Mouse (Mus musculus): Measurements from ENCODE around the gene Plbd2. TPM values are rescaled to one million over a fixed set of nuclear protein-coding genes. Genes with fewer than 3 reads are reported as not detected.

The Plbd2 gene
- polyA plus RNA-seq, 1 experiment = 35.6 TPM

DNA sequence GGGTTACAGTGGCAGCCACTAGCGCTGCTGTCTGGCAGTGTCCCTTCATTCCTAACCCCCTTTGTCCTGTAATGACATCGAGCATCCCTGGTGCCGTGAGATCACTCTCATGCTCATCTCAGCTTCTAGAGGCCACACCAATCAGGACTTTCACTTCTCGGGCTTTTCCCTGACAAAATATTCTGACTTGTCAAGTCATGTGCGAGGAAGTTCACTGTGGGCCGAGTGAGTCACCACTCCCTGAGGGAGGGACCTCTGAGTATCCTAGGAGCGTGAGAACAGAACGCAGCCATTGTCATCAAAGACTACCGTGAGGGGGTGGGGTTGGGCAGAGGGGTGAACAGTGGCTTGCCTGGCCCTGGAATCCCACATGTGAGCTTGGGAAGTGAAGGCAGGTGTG lies 14.1 kb upstream of the Plbd2 start:
- H3K36me3 ChIP-seq (ENCODE audit: control insufficient read depth, insufficient read depth, low read length) = peaks cover 6% of the 10 kb centered on the region; the same call in 1 of the 2 replicates
- H3K27ac ChIP-seq (ENCODE audit: insufficient read depth, low read length) = peak overlapping the region; percentile 63
- WGBS = 65% methylated on average over 9 of the region's 9 CpGs
- H3K27me3 ChIP-seq (ENCODE audit: control insufficient read depth, insufficient read depth, low read length) = no peaks in the 10 kb centered on the region
- H3K4me3 ChIP-seq (ENCODE audit: extremely low read depth, insufficient read depth, insufficient read length) = no peak overlapping the region
- no peaks in the 10 kb centered on the region; the same call in 1 of the 2 replicates for H3K4me1 ChIP-seq (ENCODE audit: control insufficient read depth, insufficient read depth, insufficient read length)
- DNase-seq (ENCODE audit: low read depth in 1 of 2, low spot score in 2 of 2) = no peak
- TF ChIP-seq CTCF (IDR thresholded peaks at IDR 0.05; ENCODE audit: extremely low read depth, insufficient read depth, insufficient read length, insufficient replicate concordance) = no peak
- TF ChIP-seq POLR2A (IDR thresholded peaks at IDR 0.05; ENCODE audit: low read depth, low read length) = no peak

DNA sequence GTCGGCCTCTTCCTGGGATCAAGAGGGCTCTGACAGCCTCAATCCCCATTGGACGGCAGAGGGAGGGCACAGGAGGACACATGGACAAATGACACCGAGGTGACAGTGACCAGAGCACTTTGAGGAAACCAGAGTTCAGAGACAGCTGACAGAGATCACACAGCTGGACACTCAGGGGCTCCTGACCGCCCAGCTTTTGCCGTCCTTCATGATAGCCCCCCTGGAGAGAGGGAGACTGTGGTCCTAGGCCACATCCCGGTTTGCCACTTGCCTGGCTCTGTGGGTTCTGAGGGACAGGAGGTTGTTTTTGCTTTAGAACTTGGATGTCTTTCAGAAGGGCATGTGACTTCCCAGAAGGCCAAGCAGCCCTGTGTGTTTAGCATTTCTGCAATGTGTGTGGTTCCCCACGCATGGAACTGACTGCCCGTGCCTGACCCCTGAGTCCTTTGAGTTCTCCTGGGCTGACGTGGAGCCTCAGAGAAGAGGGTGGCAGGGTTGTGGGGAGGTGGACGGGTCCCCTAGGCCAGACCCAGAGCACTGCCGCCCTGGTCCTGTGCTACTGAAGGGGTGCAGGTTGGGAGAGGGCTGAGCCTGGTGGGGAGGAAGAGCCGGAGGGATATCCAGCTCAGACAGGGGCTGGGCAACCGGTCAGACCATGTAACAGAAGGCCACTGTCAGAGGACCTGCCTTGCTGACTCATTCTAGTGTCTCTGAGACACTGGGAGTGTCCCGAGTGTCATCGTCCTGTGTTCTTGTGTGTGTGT lies 13.0 kb upstream of the Plbd2 start:
- Histone ChIP-seq H3K27me3 (ENCODE audit: control insufficient read depth, insufficient read depth, low read length) (no peaks in the 10 kb centered on the region), H3K27ac (ENCODE audit: insufficient read depth, low read length) (peak overlapping the region; percentile 63), H3K36me3 (ENCODE audit: control insufficient read depth, insufficient read depth, low read length) (peaks cover 3% of the 10 kb centered on the region; the same call in 1 of the 2 replicates), H3K4me1 (ENCODE audit: control insufficient read depth, insufficient read depth, insufficient read length) (peaks cover 4% of the 10 kb centered on the region; the same call in 1 of the 2 replicates), H3K4me3 (ENCODE audit: extremely low read depth, insufficient read depth, insufficient read length) (no peak overlapping the region)
- WGBS = 75% methylated on average over 15 of the region's 15 CpGs
- DNase-seq (ENCODE audit: low read depth in 1 of 2, low spot score in 2 of 2) = no peak
- TF ChIP-seq POLR2A (IDR thresholded peaks at IDR 0.05; ENCODE audit: low read depth, low read length) (no peak), CTCF (IDR thresholded peaks at IDR 0.05; ENCODE audit: extremely low read depth, insufficient read depth, insufficient read length, insufficient replicate concordance) (no peak)

DNA sequence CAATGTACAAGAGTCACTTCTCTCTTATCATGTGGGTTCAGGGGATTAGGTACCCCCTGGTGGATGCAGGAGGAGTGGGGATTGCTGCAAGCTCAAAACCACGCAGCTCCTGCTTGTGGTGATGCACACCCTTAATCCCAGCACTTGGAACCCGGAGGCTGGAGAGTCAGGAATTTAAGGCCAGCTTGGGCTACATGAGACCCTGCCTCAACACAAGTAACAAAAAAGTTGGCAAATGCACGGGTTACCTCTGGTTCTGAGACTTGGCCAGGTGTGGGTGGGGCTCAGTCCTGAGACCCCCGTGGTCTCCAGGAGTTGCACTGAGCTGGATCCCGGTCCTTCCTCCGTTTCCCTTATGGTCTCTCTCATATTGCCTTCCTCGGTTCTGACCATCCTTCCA lies 12.0 kb upstream of the Plbd2 start:
- no peaks in the 10 kb centered on the region for H3K27me3 ChIP-seq (ENCODE audit: control insufficient read depth, insufficient read depth, low read length)
- no peak for DNase-seq (ENCODE audit: low read depth in 1 of 2, low spot score in 2 of 2)
- TF ChIP-seq CTCF (IDR thresholded peaks at IDR 0.05; ENCODE audit: extremely low read depth, insufficient read depth, insufficient read length, insufficient replicate concordance) (no peak), POLR2A (IDR thresholded peaks at IDR 0.05; ENCODE audit: low read depth, low read length) (no peak)
- no peak overlapping the region for H3K4me3 ChIP-seq (ENCODE audit: extremely low read depth, insufficient read depth, insufficient read length)
- peaks cover 4% of the 10 kb centered on the region; the same call in 1 of the 2 replicates for H3K4me1 ChIP-seq (ENCODE audit: control insufficient read depth, insufficient read depth, insufficient read length)
- 85% methylated on average over 7 of the region's 7 CpGs for WGBS
- peaks cover 3% of the 10 kb centered on the region; the same call in 1 of the 2 replicates for H3K36me3 ChIP-seq (ENCODE audit: control insufficient read depth, insufficient read depth, low read length)
- peak overlapping the region; percentile 39; the same call in 1 of the 2 replicates for H3K27ac ChIP-seq (ENCODE audit: insufficient read depth, low read length)

DNA sequence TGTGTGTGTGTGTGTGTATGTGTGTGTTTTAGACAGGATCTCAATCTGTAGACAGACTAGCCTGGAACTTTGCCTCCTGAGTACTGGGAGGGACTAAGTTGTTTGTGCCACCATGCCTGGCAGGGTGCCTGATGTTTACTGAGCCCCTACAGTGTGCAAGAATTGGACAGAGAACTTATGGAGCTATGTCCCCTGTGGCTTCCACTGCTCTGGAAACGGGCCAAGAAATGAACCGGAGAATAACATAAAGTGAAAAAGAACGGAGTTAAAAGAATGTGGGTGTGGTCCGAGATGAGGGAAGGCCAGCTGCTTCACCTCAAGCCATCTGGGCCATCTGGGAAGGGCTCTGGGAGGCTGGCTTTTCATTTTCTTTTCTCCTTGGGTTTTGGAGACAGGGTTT lies 11.3 kb upstream of the Plbd2 start:
- 68% methylated on average over 4 of the region's 4 CpGs for WGBS
- Histone ChIP-seq H3K27me3 (ENCODE audit: control insufficient read depth, insufficient read depth, low read length) (no peaks in the 10 kb centered on the region), H3K36me3 (ENCODE audit: control insufficient read depth, insufficient read depth, low read length) (no peaks in the 10 kb centered on the region; the same call in 1 of the 2 replicates), H3K4me1 (ENCODE audit: control insufficient read depth, insufficient read depth, insufficient read length) (peaks cover 4% of the 10 kb centered on the region; the same call in 1 of the 2 replicates), H3K27ac (ENCODE audit: insufficient read depth, low read length) (peak overlapping the region; percentile 46), H3K4me3 (ENCODE audit: extremely low read depth, insufficient read depth, insufficient read length) (no peak overlapping the region)
- no peak for DNase-seq (ENCODE audit: low read depth in 1 of 2, low spot score in 2 of 2)
- TF ChIP-seq POLR2A (IDR thresholded peaks at IDR 0.05; ENCODE audit: low read depth, low read length) = no peak
- no peak for TF ChIP-seq CTCF (IDR thresholded peaks at IDR 0.05; ENCODE audit: extremely low read depth, insufficient read depth, insufficient read length, insufficient replicate concordance)

DNA sequence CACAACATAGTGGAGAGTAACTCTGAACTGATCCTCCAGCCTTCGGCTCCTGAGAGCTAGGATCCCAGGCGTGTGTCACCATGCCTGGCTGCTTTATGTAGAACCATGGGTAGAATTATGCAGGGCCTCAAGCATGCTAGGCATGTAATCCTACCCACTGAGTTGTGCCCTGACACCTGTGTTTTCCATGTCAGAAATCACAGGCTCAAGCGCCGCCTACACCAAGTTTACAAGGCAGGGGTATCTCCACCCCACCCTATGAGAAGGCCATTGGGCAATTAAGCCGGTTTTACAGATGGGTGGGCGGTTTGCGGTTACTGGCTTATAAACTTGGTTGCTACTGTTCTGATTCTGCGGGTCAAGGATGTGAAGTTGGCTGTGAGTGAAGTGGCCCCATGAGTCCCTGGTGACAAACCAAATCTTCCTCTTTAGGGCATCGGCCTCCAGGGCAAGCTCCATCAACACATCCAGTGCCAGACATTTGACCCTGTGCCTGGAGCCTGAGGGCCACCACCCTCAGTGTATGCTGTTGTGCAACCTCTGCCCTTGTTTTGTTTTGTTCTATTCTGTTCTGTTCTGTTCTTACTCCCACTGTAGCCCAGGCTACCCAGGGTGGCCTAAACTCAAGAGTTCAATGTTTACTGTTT lies 10.7 kb upstream of the Plbd2 start:
- Histone ChIP-seq H3K4me1 (ENCODE audit: control insufficient read depth, insufficient read depth, insufficient read length) (peaks cover 4% of the 10 kb centered on the region; the same call in 1 of the 2 replicates), H3K27me3 (ENCODE audit: control insufficient read depth, insufficient read depth, low read length) (no peaks in the 10 kb centered on the region)
- 84% methylated on average over 9 of the region's 9 CpGs for WGBS

DNA sequence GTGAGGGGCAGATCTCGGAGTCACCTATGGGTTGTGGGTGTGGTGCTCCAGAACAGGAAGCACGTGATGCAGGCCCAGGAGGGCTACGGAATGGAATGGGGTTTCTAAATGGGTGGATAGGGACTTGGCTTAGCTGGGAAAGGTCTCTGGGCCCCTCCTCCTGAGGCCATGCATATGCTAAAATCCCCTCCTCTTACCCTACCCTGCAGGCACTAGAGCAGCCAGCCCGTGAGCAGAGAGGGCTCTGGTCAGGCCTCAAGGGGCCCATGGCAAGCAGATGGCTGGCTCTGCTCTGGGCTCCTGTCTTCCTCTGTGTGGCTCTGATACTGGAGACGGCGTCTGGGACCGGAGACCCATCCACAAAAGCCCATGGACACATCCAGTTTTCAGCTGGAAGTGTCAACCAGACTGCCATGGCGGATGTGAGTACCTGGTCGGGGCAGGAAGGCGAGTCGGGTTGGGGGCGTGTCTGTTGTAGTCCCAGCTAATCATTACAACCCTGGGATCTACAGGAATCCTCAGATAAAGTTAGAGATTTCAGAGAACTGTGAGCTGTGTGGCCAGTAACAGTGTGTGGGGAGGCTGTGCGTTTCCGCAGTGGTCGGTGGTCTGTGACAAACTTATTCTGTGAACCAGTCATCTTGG lies 9.6 kb upstream of the Plbd2 start:
- Histone ChIP-seq H3K4me3 (ENCODE audit: extremely low read depth, insufficient read depth, insufficient read length) (no peak overlapping the region), H3K4me1 (ENCODE audit: control insufficient read depth, insufficient read depth, insufficient read length) (peaks cover 4% of the 10 kb centered on the region; the same call in 1 of the 2 replicates), H3K36me3 (ENCODE audit: control insufficient read depth, insufficient read depth, low read length) (no peaks in the 10 kb centered on the region; the same call in 1 of the 2 replicates), H3K27ac (ENCODE audit: insufficient read depth, low read length) (no peak overlapping the region), H3K27me3 (ENCODE audit: control insufficient read depth, insufficient read depth, low read length) (no peaks in the 10 kb centered on the region)
- TF ChIP-seq CTCF (IDR thresholded peaks at IDR 0.05; ENCODE audit: extremely low read depth, insufficient read depth, insufficient read length, insufficient replicate concordance) (no peak), POLR2A (IDR thresholded peaks at IDR 0.05; ENCODE audit: low read depth, low read length) (no peak)
- 82% methylated on average over 15 of the region's 15 CpGs for WGBS
- DNase-seq (ENCODE audit: low read depth in 1 of 2, low spot score in 2 of 2) = no peak

More for the DNA sequence above, 10.7 kb upstream of the Plbd2 start:
- Histone ChIP-seq H3K36me3 (ENCODE audit: control insufficient read depth, insufficient read depth, low read length) (no peaks in the 10 kb centered on the region; the same call in 1 of the 2 replicates), H3K27ac (ENCODE audit: insufficient read depth, low read length) (peak overlapping the region; percentile 46; the same call in 1 of the 2 replicates), H3K4me3 (ENCODE audit: extremely low read depth, insufficient read depth, insufficient read length) (no peak overlapping the region)
- DNase-seq (ENCODE audit: low read depth in 1 of 2, low spot score in 2 of 2) = no peak
- no peak for TF ChIP-seq CTCF (IDR thresholded peaks at IDR 0.05; ENCODE audit: extremely low read depth, insufficient read depth, insufficient read length, insufficient replicate concordance)
- TF ChIP-seq POLR2A (IDR thresholded peaks at IDR 0.05; ENCODE audit: low read depth, low read length) = no peak
